Mouse (Mus musculus) B cell, adult 2 months (primary cell): ENCODE measurements at regions not wholly inside any gene's neighbourhood (a gene's known extent, or its start where the extent isn't known, plus 50 kb on each side); places are given as distances from the start of the nearest gene placed in this dataset.
A peak's percentile ranks its signal among the peaks of the same experiment; 100 is the strongest.

Source experiments
- DNase-seq, 2 experiments: peaks; one replicate each; pipeline ENCODE4 v3.0.0; 2022

GRCm38 (mm10) chr9:60998086-60998785 lies 203.9 kb downstream of the Uaca start:
- DNase-seq: peak; percentile 70 to 73

- DNase-seq: peak; percentile 87 to 90
Measured at GRCm38 (mm10) chr9:60999001-60999529, 204.7 kb downstream of the Uaca start.

- DNase-seq: no peak
Measured at GRCm38 (mm10) chr9:61000232-61000631, 205.9 kb downstream of the Uaca start.

GRCm38 (mm10) chr9:61002572-61002971 lies 208.2 kb downstream of the Uaca start:
- no peak for DNase-seq

- DNase-seq: no peak
Measured at GRCm38 (mm10) chr9:61008446-61008845, 214.1 kb downstream of the Uaca start.

GRCm38 (mm10) chr9:61011066-61011465 lies 216.7 kb downstream of the Uaca start:
- DNase-seq: peak; percentile 41 to 49

- DNase-seq: peak; percentile 84 to 86
Measured at GRCm38 (mm10) chr9:61012771-61013540, 218.6 kb downstream of the Uaca start.

- no peak for DNase-seq
Measured at GRCm38 (mm10) chr9:61014151-61014550, 219.8 kb downstream of the Uaca start.

- no peak for DNase-seq
Measured at GRCm38 (mm10) chr9:61015374-61015890, 221.1 kb downstream of the Uaca start.

GRCm38 (mm10) chr9:61016673-61017072 lies 222.3 kb downstream of the Uaca start:
- DNase-seq: peak; percentile 44 to 47

- DNase-seq: peak; percentile 56 to 58
Measured at GRCm38 (mm10) chr9:61019938-61020337, 225.6 kb downstream of the Uaca start.

- peak in 1 of 2 experiments; percentile 46 for DNase-seq
Measured at GRCm38 (mm10) chr9:61021810-61022209, 227.5 kb downstream of the Uaca start.

- peak; percentile 77 to 81 for DNase-seq
Measured at GRCm38 (mm10) chr9:61022371-61023026, 228.2 kb downstream of the Uaca start.

GRCm38 (mm10) chr9:61025341-61025740 lies 231.0 kb downstream of the Uaca start:
- peak; percentile 53 to 56 for DNase-seq

GRCm38 (mm10) chr9:61028775-61029401 lies 234.5 kb downstream of the Uaca start:
- no peak for DNase-seq

- DNase-seq: no peak
Measured at GRCm38 (mm10) chr9:61031699-61032447, 237.5 kb downstream of the Uaca start.

GRCm38 (mm10) chr9:61032448-61033433 lies 238.4 kb downstream of the Uaca start:
- no peak for DNase-seq

GRCm38 (mm10) chr9:61033593-61033992 lies 239.3 kb downstream of the Uaca start:
- DNase-seq: no peak

- DNase-seq: no peak
Measured at GRCm38 (mm10) chr9:61042063-61042462, 247.7 kb downstream of the Uaca start.

GRCm38 (mm10) chr9:61044983-61045382 lies 250.6 kb downstream of the Uaca start:
- no peak for DNase-seq

- peak; percentile 89 to 91 for DNase-seq
Measured at GRCm38 (mm10) chr9:61046517-61046916, 252.2 kb downstream of the Uaca start.
